Mouse (Mus musculus) limb, embryonic 15.5 days (tissue): ENCODE results near the gene Anapc11. TPM values are rescaled to one million over a fixed set of nuclear protein-coding genes. Genes with fewer than 3 reads are reported as not detected.

Experiments
- ATAC-seq: fragments of 200-750 bp; cut with Nextera tagmentation; 2 replicates; pipeline ENCODE4 v1.8.0; 2017; ENCODE audit warnings: low read depth, moderate TSS enrichment; ENCODE audit not compliant: insufficient number of reproducible peaks, low FRiP score, low TSS enrichment
- H3K27ac ChIP-seq: fragments of 300-500 bp; sonication (generic); 2 replicates; pipeline ENCODE4 v1.5.1; 2015; ENCODE audit warnings: moderate library complexity, mild to moderate bottlenecking, inconsistent platforms
- H3K27me3 ChIP-seq: fragments of 300-500 bp; sonication (generic); 2 replicates; pipeline ENCODE4 v1.6.1; 2015; ENCODE audit warnings: inconsistent platforms
- H3K36me3 ChIP-seq: fragments of 300-500 bp; sonication (generic); 2 replicates; pipeline ENCODE4 v1.6.1; 2015; ENCODE audit warnings: inconsistent platforms
- H3K4me1 ChIP-seq: fragments of 300-500 bp; sonication (generic); 2 replicates; pipeline ENCODE4 v1.6.1; 2015; ENCODE audit warnings: inconsistent platforms
- H3K4me2 ChIP-seq: fragments of 300-500 bp; sonication (generic); 2 replicates; pipeline ENCODE4 v1.6.1; 2015; ENCODE audit warnings: mild to moderate bottlenecking, inconsistent platforms
- H3K4me3 ChIP-seq: fragments of 300-500 bp; sonication (generic); 2 replicates; pipeline ENCODE4 v1.5.1; 2015; ENCODE audit warnings: mild to moderate bottlenecking, inconsistent platforms
- H3K9ac ChIP-seq: fragments of 300-500 bp; sonication (generic); 2 replicates; pipeline ENCODE4 v1.6.1; 2015; ENCODE audit warnings: inconsistent platforms
- H3K9me3 ChIP-seq: fragments of 300-500 bp; sonication (generic); 2 replicates; pipeline ENCODE4 v1.6.1; 2016; ENCODE audit warnings: inconsistent platforms
- WGBS: fragments of 180-500 bp; shearing (Covaris S2); methylation state at CpG from one replicate; pipeline ENCODE4 v1.1.7; 2015; 5-methylcytosine and 5-hydroxymethylcytosine counted together
- microRNA-seq: library from miRNA; unstranded; fragments of <30 nt; microRNA quantifications from one replicate; pipeline ENCODE4, GENCODE M21; 2016
- polyA plus RNA-seq: library from polyadenylated mRNA; unstranded; fragments of >200 nt; fragmentation: Nextera tagmentation; extraction: Ambion mirVana; gene quantifications from 2 replicates; pipeline ENCODE4 v1.2.1, GENCODE M21; 2015

Anapc11 gene
- polyA plus RNA-seq, 1 experiment from 2014 or later: 215 TPM

DNA sequence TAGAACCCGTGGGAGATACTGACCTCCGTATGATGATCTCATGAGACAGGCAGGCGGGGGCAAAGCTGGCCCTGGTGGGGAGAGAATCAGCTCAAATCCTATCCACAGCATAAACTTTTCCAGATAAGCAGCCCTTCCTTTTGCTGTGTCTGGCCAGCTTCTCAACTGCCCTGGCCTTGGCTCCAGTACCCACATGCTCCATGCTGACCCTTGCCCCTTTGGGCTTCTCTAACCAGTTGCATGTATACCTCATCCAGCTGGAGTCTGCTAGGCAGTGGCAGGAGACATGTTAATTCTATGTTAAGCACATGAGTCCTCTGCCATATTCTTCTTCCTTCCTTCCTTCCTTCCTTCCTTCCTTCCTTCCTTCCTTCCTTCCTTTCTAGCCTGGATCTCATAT is 56.5 kb downstream of the Anapc11 start:
- no peaks in the 10 kb centered on the region for H3K9me3 ChIP-seq
- no peak overlapping the region for H3K4me3 ChIP-seq
- no peak for ATAC-seq
- no peak overlapping the region for H3K4me2 ChIP-seq
- no peak overlapping the region for H3K9ac ChIP-seq
- no peak overlapping the region for H3K27ac ChIP-seq
- H3K4me1 ChIP-seq: peaks cover 9% of the 10 kb centered on the region
- H3K36me3 ChIP-seq: no peaks in the 10 kb centered on the region
- H3K27me3 ChIP-seq: peaks cover 33% of the 10 kb centered on the region
- 70% methylated on average over 3 of the region's 3 CpGs for WGBS

DNA sequence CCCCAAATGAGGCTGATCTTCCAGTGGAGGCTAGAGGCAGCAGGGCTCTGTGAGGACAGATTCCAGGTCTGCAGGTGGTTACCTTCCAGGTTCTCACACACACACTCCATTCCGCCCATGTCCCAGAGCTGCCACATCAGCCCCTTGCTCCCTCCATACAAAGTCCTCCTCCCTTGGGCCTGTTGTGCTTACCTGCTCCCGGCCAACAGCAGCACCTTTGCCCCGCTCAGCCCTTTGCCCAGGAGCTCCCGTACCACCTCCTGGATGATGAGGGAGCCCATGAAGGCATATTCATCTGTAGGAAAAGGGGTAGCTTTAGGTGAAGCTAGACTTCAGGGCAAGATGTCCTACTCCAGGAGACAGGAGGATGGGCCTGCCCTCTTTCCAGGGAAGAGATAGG is 59.1 kb downstream of the Anapc11 start:
- WGBS: 81% methylated on average over 4 of the region's 4 CpGs
- Histone ChIP-seq H3K27ac (no peak overlapping the region), H3K4me1 (peaks cover 25% of the 10 kb centered on the region), H3K4me2 (no peak overlapping the region), H3K36me3 (no peaks in the 10 kb centered on the region), H3K9ac (no peak overlapping the region), H3K9me3 (no peaks in the 10 kb centered on the region), H3K27me3 (peaks cover 59% of the 10 kb centered on the region), H3K4me3 (no peak overlapping the region)
- ATAC-seq: no peak

Small RNAs within 50 kb of the gene (microRNA-seq; reads per million reads assigned to microRNA genes)
- not detected for gene Mir6936

Other genes with a start within 250 kb of the Anapc11 start
- gene Actg1, start 249.9 kb upstream of the Anapc11 start, polyA plus RNA-seq: 2,203 and 2,296 TPM in 2 replicates
- gene Fscn2, start 236.9 kb upstream of the Anapc11 start, polyA plus RNA-seq: 0.31 and 0.79 TPM in 2 replicates
- 33.1 and 33.3 TPM in 2 replicates for gene Faap100, start 219.7 kb upstream of the Anapc11 start, polyA plus RNA-seq
- 28.8 and 30.8 TPM in 2 replicates for gene Nploc4, start 160.7 kb upstream of the Anapc11 start, polyA plus RNA-seq
- gene Tspan10, start 155.8 kb upstream of the Anapc11 start, polyA plus RNA-seq: 0.28 and 0.43 TPM in 2 replicates
- 0.17 and 0.52 TPM in 2 replicates for gene Pde6g, start 144.9 kb upstream of the Anapc11 start, polyA plus RNA-seq
- gene Oxld1, start 140.4 kb upstream of the Anapc11 start, polyA plus RNA-seq: 13.1 and 14.4 TPM in 2 replicates
- gene Ccdc137, start 140.3 kb upstream of the Anapc11 start, polyA plus RNA-seq: 32.4 and 34.1 TPM in 2 replicates
- gene Arl16, start 130.8 kb upstream of the Anapc11 start, polyA plus RNA-seq: 50.5 and 53.8 TPM in 2 replicates
- gene Mrpl12, start 113.8 kb upstream of the Anapc11 start, polyA plus RNA-seq: 113 and 121 TPM in 2 replicates
- 36.7 and 36.9 TPM in 2 replicates for gene Slc25a10, start 106.6 kb upstream of the Anapc11 start, polyA plus RNA-seq
- 3.5 and 4.4 TPM in 2 replicates for gene Gcgr, start 67.7 kb upstream of the Anapc11 start, polyA plus RNA-seq
- gene Mcrip1, start 48.7 kb upstream of the Anapc11 start, polyA plus RNA-seq: 237 and 239 TPM in 2 replicates
- 3.2 and 11.9 TPM in 2 replicates for gene Ppp1r27, start 47.3 kb upstream of the Anapc11 start, polyA plus RNA-seq
- gene P4hb, start 25.2 kb upstream of the Anapc11 start, polyA plus RNA-seq: 1,021 and 1,099 TPM in 2 replicates
- 581 and 641 TPM in 2 replicates for gene Arhgdia, start 16.8 kb upstream of the Anapc11 start, polyA plus RNA-seq
- gene Alyref, start 56 bp upstream of the Anapc11 start, polyA plus RNA-seq: 342 and 405 TPM in 2 replicates
- 2.2 and 2.9 TPM in 2 replicates for gene Npb, start 10.1 kb downstream of the Anapc11 start, polyA plus RNA-seq
- gene Pcyt2, start 19.5 kb downstream of the Anapc11 start, polyA plus RNA-seq: 130 and 136 TPM in 2 replicates
- gene Sirt7, start 26.8 kb downstream of the Anapc11 start, polyA plus RNA-seq: 32.9 and 33.4 TPM in 2 replicates
- 26.6 and 32.9 TPM in 2 replicates for gene Mafg, start 35.2 kb downstream of the Anapc11 start, polyA plus RNA-seq
- 61.6 and 72.1 TPM in 2 replicates for gene Pycr1, start 45.3 kb downstream of the Anapc11 start, polyA plus RNA-seq
- 0.61 and 4.0 TPM in 2 replicates for gene Myadml2, start 49.7 kb downstream of the Anapc11 start, polyA plus RNA-seq
- 4.8 and 5.4 TPM in 2 replicates for gene Notum, start 62.8 kb downstream of the Anapc11 start, polyA plus RNA-seq
- 107 TPM in 2 replicates for gene Aspscr1, start 74.6 kb downstream of the Anapc11 start, polyA plus RNA-seq
- gene Cenpx, start 115.3 kb downstream of the Anapc11 start, polyA plus RNA-seq: 156 and 166 TPM in 2 replicates
- gene Lrrc45, start 115.5 kb downstream of the Anapc11 start, polyA plus RNA-seq: 63.7 and 65.9 TPM in 2 replicates
- gene Rac3, start 123.0 kb downstream of the Anapc11 start, polyA plus RNA-seq: 44.4 and 56.4 TPM in 2 replicates
- gene Dcxr, start 128.9 kb downstream of the Anapc11 start, polyA plus RNA-seq: 18.2 and 20.2 TPM in 2 replicates
- 12.6 and 16.7 TPM in 2 replicates for gene Cbr2, start 133.7 kb downstream of the Anapc11 start, polyA plus RNA-seq
- gene Hmga1b, start 164.4 kb downstream of the Anapc11 start, polyA plus RNA-seq: 2.3 and 3.5 TPM in 2 replicates
- 50.7 TPM in 2 replicates for gene Rfng, start 185.8 kb downstream of the Anapc11 start, polyA plus RNA-seq
- gene Gps1, start 185.9 kb downstream of the Anapc11 start, polyA plus RNA-seq: 205 and 207 TPM in 2 replicates
- 59.0 and 61.9 TPM in 2 replicates for gene Dus1l, start 198.0 kb downstream of the Anapc11 start, polyA plus RNA-seq
- gene Fasn, start 226.1 kb downstream of the Anapc11 start, polyA plus RNA-seq: 41.8 and 45.5 TPM in 2 replicates